Mouse (Mus musculus) liver, adult 2 months (tissue): ENCODE results near the gene Srrm1. TPM values are rescaled to one million over a fixed set of nuclear protein-coding genes. Genes with fewer than 3 reads are reported as not detected.
A peak's percentile ranks its signal among the peaks of the same experiment; 100 is the strongest.

Source experiments
- DNase-seq: peaks from one replicate; pipeline ENCODE4 v3.0.0-alpha.2; 2011; ENCODE audit warnings: low read depth, low spot score; ENCODE audit errors: extremely low read depth
- H3K27ac ChIP-seq: fragments of 200-500 bp; replicated peaks from 2 replicates; pipeline ENCODE4 v1.5.1; 2012; ENCODE audit warnings: low read depth, mild to moderate bottlenecking, control low read depth, inconsistent platforms, low read length; ENCODE audit not compliant: insufficient read depth
- H3K27me3 ChIP-seq: fragments of 200-500 bp; 2 replicates; pipeline ENCODE4 v1.6.1; 2012; ENCODE audit warnings: mild to moderate bottlenecking, moderate library complexity, low read length, inconsistent platforms; ENCODE audit not compliant: control insufficient read depth, insufficient read depth
- H3K36me3 ChIP-seq: fragments of 200-500 bp; 2 replicates; pipeline ENCODE4 v1.6.1; 2012; ENCODE audit warnings: low read length, inconsistent platforms; ENCODE audit not compliant: control insufficient read depth, insufficient read depth
- H3K4me1 ChIP-seq: fragments of 200-500 bp; 2 replicates; pipeline ENCODE4 v1.6.1; 2011; ENCODE audit warnings: low read length; ENCODE audit not compliant: control insufficient read depth, insufficient read depth
- H3K4me3 ChIP-seq: fragments of 200-500 bp; 2 replicates; pipeline ENCODE4 v1.5.1; 2011; ENCODE audit warnings: low read depth, mild to moderate bottlenecking, control low read depth, low read length, moderate library complexity; ENCODE audit not compliant: insufficient read depth
- H3K79me2 ChIP-seq: fragments of 200-500 bp; 2 replicates; pipeline ENCODE4 v1.6.1; 2012; ENCODE audit warnings: inconsistent platforms, mild to moderate bottlenecking, low read length, moderate library complexity; ENCODE audit not compliant: control insufficient read depth, insufficient read depth
- H3K9ac ChIP-seq: fragments of 200-500 bp; 2 replicates; pipeline ENCODE4 v1.6.1; 2012; ENCODE audit warnings: low read depth, mild to moderate bottlenecking, control low read depth, inconsistent platforms, low read length
- CTCF ChIP-seq: fragments of 200-500 bp; IDR thresholded peaks from 2 replicates; pipeline ENCODE4 v1.5.1; 2011; ENCODE audit warnings: low read depth, low read length, control low read depth
- POLR2A ChIP-seq: fragments of 200-500 bp; IDR thresholded peaks from 2 replicates; pipeline ENCODE4 v1.6.1; 2011; ENCODE audit warnings: low read length, control low read depth; ENCODE audit not compliant: insufficient read depth; ENCODE audit errors: extremely low read depth
- WGBS: fragments of 180-500 bp; shearing (Covaris S2); methylation state at CpG from one replicate; pipeline ENCODE4 v1.1.7; 2018; 5-methylcytosine and 5-hydroxymethylcytosine counted together
- polyA plus RNA-seq: library from polyadenylated mRNA; depleted of rRNA; stranded (reverse); fragments of >200 nt; gene quantifications from 2 replicates; pipeline ENCODE4 v1.2.3, GENCODE M21; 2012
- total RNA-seq: library from RNA; depleted of rRNA; stranded (reverse); fragments of >200 nt; gene quantifications from 2 replicates; pipeline ENCODE4 v1.2.3, GENCODE M21; 2014

The Srrm1 gene
- total and polyA plus RNA-seq, 2 experiments: 8.9 to 18.8 TPM

DNA sequence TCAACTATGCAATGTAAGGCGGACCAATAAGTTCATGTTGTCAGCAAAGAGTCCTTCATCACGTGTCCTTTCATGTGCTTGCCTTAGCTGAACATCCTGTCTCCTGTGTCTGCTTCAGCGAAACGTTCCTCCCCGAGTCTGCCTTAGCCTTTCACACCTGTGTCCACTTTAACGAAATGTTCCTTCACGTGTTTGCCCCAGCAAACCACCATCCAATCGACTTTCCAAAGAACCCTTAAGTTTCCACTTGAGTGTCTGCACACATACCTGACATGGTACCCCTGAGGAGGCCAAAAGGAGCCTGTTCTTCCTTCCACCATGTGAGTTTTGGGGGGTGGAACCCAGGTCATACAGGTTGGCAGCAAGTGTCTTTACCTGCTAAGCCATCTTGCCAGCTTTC, 61.9 kb downstream of the Srrm1 start:
- no peak overlapping the region for H3K9ac ChIP-seq
- no peaks in the 10 kb centered on the region for H3K36me3 ChIP-seq
- TF ChIP-seq CTCF (no peak), POLR2A (no peak)
- no peak for DNase-seq
- H3K27me3 ChIP-seq: no peaks in the 10 kb centered on the region
- H3K27ac ChIP-seq: no peak overlapping the region
- H3K4me1 ChIP-seq: no peaks in the 10 kb centered on the region; the same call in none of the 2 replicates
- H3K79me2 ChIP-seq: no peaks in the 10 kb centered on the region
- 95% methylated on average over 8 of the region's 8 CpGs for WGBS
- no peak overlapping the region for H3K4me3 ChIP-seq

DNA sequence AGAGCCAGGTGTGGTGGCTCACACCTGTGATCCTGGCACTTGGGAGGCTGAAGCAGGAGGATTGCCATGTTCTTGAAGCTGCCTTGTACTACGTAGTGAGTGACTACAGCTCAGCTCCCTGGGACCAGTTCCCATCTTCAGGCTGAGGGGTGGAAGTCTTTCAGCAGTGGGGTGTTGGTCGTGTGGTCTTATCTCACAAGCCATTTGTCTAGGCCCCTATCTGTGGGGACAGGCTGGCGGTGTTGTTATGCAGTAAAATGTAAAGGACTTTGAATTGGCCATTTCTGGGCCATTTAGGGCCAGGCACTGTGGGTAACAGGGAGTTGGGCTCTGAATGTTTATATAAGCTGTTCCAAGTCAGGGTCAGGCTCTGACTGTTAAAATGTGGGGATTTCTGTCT, 65.1 kb downstream of the Srrm1 start:
- WGBS: 63% methylated on average over 3 of the region's 3 CpGs
- Histone ChIP-seq H3K4me3 (no peak overlapping the region), H3K27me3 (no peaks in the 10 kb centered on the region), H3K79me2 (no peaks in the 10 kb centered on the region), H3K36me3 (no peaks in the 10 kb centered on the region), H3K9ac (no peak overlapping the region), H3K4me1 (peaks cover 2% of the 10 kb centered on the region), H3K27ac (no peak overlapping the region)
- no peak for DNase-seq
- TF ChIP-seq CTCF (no peak), POLR2A (no peak)

- peak overlapping the region; percentile 65 for H3K9ac ChIP-seq
- peaks cover 7% of the 10 kb centered on the region; the same call in 1 of the 2 replicates for H3K4me1 ChIP-seq
- no peaks in the 10 kb centered on the region for H3K79me2 ChIP-seq
- H3K27me3 ChIP-seq: no peaks in the 10 kb centered on the region
- H3K27ac ChIP-seq: peak overlapping the region; percentile 68
- no peaks in the 10 kb centered on the region for H3K36me3 ChIP-seq
- no peak for TF ChIP-seq POLR2A
- no peak for TF ChIP-seq CTCF
- 69% methylated on average over 16 of the region's 16 CpGs for WGBS
- H3K4me3 ChIP-seq: peak overlapping the region; percentile 45
- no peak for DNase-seq
Measured at GRCm38 (mm10) chr4:135286833-135287395, 66.2 kb downstream of the Srrm1 start.

GRCm38 (mm10) chr4:135286033-135286622, 67.0 kb downstream of the Srrm1 start:
- TF ChIP-seq CTCF: no peak
- TF ChIP-seq POLR2A: no peak
- Histone ChIP-seq H3K79me2 (no peaks in the 10 kb centered on the region), H3K4me1 (peaks cover 9% of the 10 kb centered on the region; the same call in 1 of the 2 replicates), H3K36me3 (no peaks in the 10 kb centered on the region), H3K27ac (peak overlapping the region; percentile 10; the same call in 1 of the 2 replicates), H3K9ac (no peak overlapping the region), H3K27me3 (no peaks in the 10 kb centered on the region), H3K4me3 (no peak overlapping the region)
- WGBS: 84% methylated on average over 12 of the region's 12 CpGs
- no peak for DNase-seq

GRCm38 (mm10) chr4:135285436-135285835, 67.7 kb downstream of the Srrm1 start:
- no peak for DNase-seq
- Histone ChIP-seq H3K27ac (no peak overlapping the region), H3K79me2 (no peaks in the 10 kb centered on the region), H3K36me3 (no peaks in the 10 kb centered on the region), H3K4me1 (peaks cover 9% of the 10 kb centered on the region; the same call in 1 of the 2 replicates), H3K27me3 (no peaks in the 10 kb centered on the region), H3K9ac (no peak overlapping the region), H3K4me3 (no peak overlapping the region)
- TF ChIP-seq POLR2A: no peak
- 89% methylated on average over 8 of the region's 8 CpGs for WGBS

DNA sequence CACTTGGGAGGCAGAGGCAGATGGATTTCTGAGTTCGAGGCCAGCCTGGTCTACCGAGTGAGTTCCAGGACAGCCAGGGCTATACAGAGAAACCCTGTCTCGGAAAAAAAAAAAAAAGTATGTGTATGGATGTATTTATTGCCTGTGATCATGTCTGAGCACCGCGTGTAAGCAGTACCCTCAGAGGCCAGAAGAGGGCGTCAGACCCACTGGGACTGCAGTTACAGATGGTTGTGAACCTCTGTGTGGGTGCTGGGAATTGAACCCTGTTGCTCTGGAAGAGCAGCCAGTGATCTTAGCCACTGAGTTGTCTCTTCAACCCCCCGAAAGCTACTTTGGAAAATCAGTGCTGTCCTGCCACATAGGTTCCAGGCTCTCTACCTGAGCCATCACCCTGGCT, 69.2 kb downstream of the Srrm1 start:
- no peaks in the 10 kb centered on the region for H3K27me3 ChIP-seq
- H3K4me3 ChIP-seq: no peak overlapping the region
- TF ChIP-seq CTCF (peak; percentile 45), POLR2A (no peak)
- peaks cover 11% of the 10 kb centered on the region; the same call in 1 of the 2 replicates for H3K4me1 ChIP-seq
- 94% methylated on average over 7 of the region's 7 CpGs for WGBS
- H3K36me3 ChIP-seq: no peaks in the 10 kb centered on the region
- H3K9ac ChIP-seq: no peak overlapping the region
- no peaks in the 10 kb centered on the region for H3K79me2 ChIP-seq
- no peak overlapping the region for H3K27ac ChIP-seq
- DNase-seq: no peak
